Mouse (Mus musculus): Measurements from ENCODE around the gene Tpcn1.

DNA sequence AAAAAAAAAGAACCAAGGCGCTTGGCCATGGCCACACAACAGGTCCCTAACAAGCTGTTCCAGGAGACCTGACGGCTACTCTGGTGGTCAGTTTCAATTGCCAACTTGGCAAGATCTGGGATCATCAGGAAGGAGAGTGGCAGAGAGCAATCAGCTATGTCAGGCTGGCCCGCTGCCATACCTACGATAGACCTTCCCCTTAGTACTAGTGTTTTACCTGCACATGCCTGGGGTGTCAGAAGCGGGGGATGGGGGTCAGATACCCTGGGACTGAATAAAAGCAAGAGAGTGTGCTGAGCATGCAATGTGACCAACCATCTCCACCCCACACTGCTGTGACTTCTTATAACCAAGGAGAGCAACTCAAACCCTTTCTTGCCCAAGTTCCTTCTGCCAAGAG lies 22.4 kb upstream of the Tpcn1 start:
- TF ChIP-seq CTCF (IDR thresholded peaks at IDR 0.05; ENCODE audit: low read depth) = no peak
- TF ChIP-seq EP300 (IDR thresholded peaks at IDR 0.05; ENCODE audit: low read depth) = no peak
